Mouse (Mus musculus) retina, adult 2 months (tissue): ENCODE data around the gene Olfr730.

Source experiments
- DNase-seq: peaks from one replicate; pipeline ENCODE4 v3.0.0-alpha.2; 2012; ENCODE audit warnings: low read depth, low spot score

Gene Olfr730

GRCm38 (mm10) chr14:50188098-50188497 is at the start of gene Olfr730:
TSS of gene Olfr730 (minus strand) at chr14:50188198.
- DNase-seq = no peak

- DNase-seq = no peak
Observed at GRCm38 (mm10) chr14:50152810-50153209, 35.2 kb downstream of the Olfr730 start, which contains the start of gene Olfr729. TSS of gene Olfr729 (minus strand) at chr14:50152910.

DNA sequence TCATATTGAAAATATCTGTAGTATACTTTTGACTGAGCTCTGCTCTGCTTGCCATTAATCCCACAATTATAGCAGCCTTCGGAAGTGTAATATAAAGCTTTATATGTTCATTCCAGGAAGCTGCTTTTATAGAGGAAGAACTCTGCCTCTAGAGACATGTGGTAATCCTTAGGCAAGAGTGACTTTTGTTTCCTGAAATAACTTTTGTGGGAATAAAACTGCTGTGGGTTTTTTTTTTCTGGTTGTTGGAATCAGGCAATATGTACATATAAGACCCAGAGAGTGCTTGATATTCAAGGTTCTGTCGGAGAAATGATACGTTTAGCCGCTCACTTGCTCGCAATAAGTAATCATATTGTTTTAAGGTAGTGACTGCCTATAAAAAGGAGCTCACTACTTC is 45.4 kb downstream of the Olfr730 start, which contains the start of gene Olfr728:
Gene Olfr728 (minus strand): TSS at position 101 of the 400 bp plus-strand sequence.
- no peak for DNase-seq
